Mouse (Mus musculus): Measurements from ENCODE around the gene P2rx7.

The P2rx7 gene

GRCm38 (mm10) chr5:122731321-122731720 lies 87.6 kb downstream of the P2rx7 start:
- DNase-seq (ENCODE audit: low spot score), result peak; percentile 63

GRCm38 (mm10) chr5:122731991-122732673 lies 88.4 kb downstream of the P2rx7 start:
- DNase-seq (ENCODE audit: low spot score), result no peak

GRCm38 (mm10) chr5:122733881-122734280 lies 90.2 kb downstream of the P2rx7 start:
- DNase-seq (ENCODE audit: low spot score), result no peak

GRCm38 (mm10) chr5:122735853-122736252 lies 92.1 kb downstream of the P2rx7 start:
- no peak for DNase-seq (ENCODE audit: low spot score)

GRCm38 (mm10) chr5:122736761-122737160 lies 93.0 kb downstream of the P2rx7 start:
- no peak for DNase-seq (ENCODE audit: low spot score)
